Mouse (Mus musculus) kidney, adult 8-10 months (tissue): ENCODE results near the gene Gm7137.
"Not testable (repeated sequence)": the region's sequence is repeated elsewhere in the genome, so short reads cannot be mapped to it uniquely, and the experiment has no call there.

Experiments used
- DNase-seq, 2 experiments: peaks; one replicate each; pipeline ENCODE4 v3.0.0; 2022

Gm7137 gene

DNA sequence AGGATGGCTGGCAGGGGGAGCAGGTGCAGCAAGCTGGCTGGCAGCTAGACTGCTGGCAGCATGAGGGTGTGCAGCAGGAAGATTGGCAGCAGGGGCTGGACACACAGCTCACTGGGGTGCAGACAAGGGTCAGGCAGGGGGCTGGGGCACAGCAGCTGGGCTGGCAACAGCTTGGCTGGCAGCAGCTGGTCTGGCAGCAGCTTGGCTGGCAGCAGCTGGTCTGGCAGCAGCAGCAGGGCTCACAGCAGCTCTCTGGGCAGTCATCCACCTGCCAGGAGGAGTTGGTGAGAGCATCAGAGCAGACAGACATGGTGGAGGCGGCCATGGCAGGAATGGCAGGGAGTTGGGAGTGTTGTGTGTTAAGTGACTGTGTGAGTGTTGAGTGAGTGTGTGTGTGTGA is at the start of gene Gm7137:
TSS of gene Gm7137 (minus strand) at position 325 of the 400 bp plus-strand sequence.
- DNase-seq, result not testable (repeated sequence)

GRCm38 (mm10) chr10:77835647-77836046 is 47.6 kb upstream of the Gm7137 start, which contains the start of gene Krtap10-10:
Gene Krtap10-10, plus strand, starts transcription at chr10:77835947.
- DNase-seq, result no peak

GRCm38 (mm10) chr10:77826951-77827350 is 39.0 kb upstream of the Gm7137 start, which contains the start of gene Krtap10-4:
Gene Krtap10-4, minus strand, starts transcription at chr10:77827095.
- DNase-seq, result no peak

DNA sequence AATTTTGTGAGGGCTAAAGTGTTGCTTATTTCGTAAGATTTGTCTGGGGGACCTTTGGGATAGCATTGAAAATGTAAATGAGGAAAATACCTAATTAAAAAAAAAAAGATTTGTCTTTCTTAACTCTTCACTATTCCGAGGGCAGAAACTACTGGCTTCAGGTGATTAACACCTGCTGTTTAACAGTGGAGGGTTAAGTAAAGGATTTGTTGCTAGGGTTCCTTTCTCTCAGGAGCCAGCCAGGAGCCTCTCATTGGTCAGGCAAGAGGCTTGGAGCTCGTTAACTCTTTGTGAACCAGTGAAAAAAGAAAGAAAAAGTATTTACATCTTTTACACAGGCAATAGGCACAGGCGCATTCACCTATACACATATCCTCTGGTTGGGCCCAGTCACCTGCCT is 31.2 kb upstream of the Gm7137 start:
- DNase-seq, result no peak

GRCm38 (mm10) chr10:77818523-77818922 is 30.5 kb upstream of the Gm7137 start:
- no peak for DNase-seq

- peak in 1 of 2 experiments; percentile 10 for DNase-seq
These were observed 27.5 kb upstream of the Gm7137 start for GRCm38 (mm10) chr10:77815514-77815913.

DNA sequence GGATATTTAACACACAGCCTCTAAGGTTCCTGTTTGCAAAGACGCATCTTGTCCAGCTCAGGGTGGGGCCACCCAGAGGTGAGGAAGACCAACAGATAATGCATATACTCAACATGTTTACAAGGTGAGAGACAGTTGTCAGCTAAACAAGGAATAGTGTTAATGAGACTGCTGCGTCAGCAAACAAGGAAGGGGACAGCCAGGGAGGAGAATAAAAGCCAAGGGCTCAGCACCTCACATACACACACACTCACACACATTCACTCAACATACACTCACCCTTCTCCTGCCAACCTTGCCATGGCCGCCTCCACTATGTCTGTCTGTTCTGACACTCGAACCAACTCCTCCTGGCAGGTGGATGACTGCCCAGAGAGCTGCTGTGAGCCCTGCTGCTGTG is 26.4 kb upstream of the Gm7137 start, which contains the start of gene Gm2696:
TSS of gene Gm2696 (plus strand) at position 301 of the 400 bp plus-strand sequence.
- no peak for DNase-seq

DNA sequence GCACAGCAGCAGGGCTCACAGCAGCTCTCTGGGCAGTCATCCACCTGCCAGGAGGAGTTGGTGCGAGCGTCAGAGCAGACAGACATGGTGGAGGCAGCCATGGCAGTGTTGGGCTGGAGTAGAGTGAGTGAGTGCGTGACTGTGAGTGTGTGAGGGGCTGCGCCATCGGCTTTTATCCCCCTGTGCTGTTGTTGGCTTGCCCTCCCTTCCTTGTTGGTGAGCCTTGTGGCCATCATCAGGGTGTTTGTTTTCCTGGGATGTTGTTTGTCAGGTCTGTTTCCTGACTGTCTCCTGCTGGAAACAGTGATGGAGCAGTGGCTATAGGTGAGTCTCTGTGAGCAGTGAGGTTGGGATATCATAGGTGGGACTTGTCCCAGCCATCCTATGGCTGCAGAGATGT is 23.7 kb upstream of the Gm7137 start, which contains the start of gene Gm9507:
TSS of gene Gm9507 (minus strand) at position 101 of the 400 bp plus-strand sequence.
- DNase-seq, result no peak

- no peak for DNase-seq
These were observed 16.1 kb upstream of the Gm7137 start for GRCm38 (mm10) chr10:77804095-77804494.

DNA sequence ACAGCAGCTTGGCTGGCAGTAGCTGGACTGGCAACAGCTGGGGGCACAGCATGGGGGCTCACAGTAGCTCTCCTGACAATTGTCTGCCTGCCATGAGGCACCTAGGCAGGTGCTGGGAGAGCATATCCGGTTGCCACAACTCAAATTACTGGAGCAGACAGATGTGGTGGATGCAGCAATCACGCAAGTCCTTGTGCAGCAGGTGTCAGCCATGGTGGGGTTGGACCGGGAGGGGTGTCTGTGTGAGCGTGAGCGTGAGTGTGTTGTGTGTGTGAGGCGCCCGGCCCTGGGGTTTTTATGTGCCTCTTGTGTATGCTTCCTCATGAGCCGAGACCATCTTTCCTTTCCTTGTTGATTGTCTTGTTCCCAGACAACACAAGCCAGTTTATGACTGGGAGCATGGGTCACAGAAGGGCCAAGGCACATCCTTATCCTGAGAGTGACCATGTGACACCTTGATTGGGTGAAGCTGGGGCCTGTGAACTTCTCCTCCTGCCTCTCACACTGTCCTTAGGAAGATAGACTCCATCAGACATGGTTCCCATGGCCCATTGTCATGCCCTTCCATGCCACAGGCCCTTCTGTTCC is 11.0 kb upstream of the Gm7137 start, which contains the start of gene Gm19668:
TSS of gene Gm19668 (minus strand) at position 213 of the 588 bp plus-strand sequence.
- DNase-seq, result no peak

- DNase-seq, result not testable (repeated sequence)
These were observed 10.3 kb upstream of the Gm7137 start for GRCm38 (mm10) chr10:77798164-77798920.

- no peak for DNase-seq
These were observed 9.7 kb upstream of the Gm7137 start for GRCm38 (mm10) chr10:77797677-77798076.

DNA sequence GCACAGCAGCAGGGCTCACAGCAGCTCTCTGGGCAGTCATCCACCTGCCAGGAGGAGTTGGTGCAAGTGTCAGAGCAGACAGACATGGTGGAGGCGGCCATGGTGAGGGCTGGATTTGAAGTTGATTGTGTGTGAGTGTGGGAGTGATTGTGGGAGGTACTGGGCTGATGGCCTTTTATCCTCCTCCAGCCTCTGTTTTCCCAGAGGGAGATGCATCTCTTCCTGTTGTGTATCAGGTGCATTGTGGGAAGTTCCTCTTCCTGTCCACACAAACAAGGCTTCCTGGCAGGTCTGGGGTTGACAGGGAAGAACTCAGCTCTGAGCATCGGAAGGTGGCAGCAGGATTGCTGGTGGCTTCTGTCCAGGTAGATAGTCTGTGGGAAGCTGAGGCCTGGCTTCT is 7.0 kb upstream of the Gm7137 start, which contains the start of gene Gm9639:
TSS of gene Gm9639 (minus strand) at position 101 of the 400 bp plus-strand sequence.
- DNase-seq, result no peak

- DNase-seq, result no peak
These were observed 621 bp upstream of the Gm7137 start for GRCm38 (mm10) chr10:77788621-77789020.

- not testable (repeated sequence) for DNase-seq
These were observed 4.6 kb downstream of the Gm7137 start for GRCm38 (mm10) chr10:77783396-77783795.

- DNase-seq, result not testable (repeated sequence)
These were observed 5.6 kb downstream of the Gm7137 start, which contains the start of gene Gm3250 for GRCm38 (mm10) chr10:77782442-77782841. Gene Gm3250, minus strand, starts transcription at chr10:77782542.

DNA sequence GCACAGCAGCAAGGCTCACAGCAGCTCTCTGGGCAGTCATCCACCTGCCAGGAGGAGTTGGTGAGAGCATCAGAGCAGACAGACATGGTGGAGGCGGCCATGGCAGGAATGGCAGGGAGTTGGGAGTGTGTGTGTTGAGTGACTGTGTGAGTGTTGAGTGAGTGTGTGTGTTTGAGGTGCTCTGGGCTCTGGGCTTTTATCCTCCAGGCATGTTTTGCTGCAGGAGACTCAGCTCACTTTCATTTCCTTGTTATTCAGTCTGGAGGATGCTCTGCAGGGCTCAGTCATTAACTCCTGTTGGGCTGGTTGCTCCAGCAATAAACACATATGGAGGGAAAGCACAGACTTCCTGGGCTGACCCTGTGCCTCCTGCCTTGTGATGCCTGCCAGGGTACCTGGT is 11.2 kb downstream of the Gm7137 start, which contains the start of gene Gm7138:
TSS of gene Gm7138 (minus strand) at position 101 of the 400 bp plus-strand sequence.
- not testable (repeated sequence) for DNase-seq

GRCm38 (mm10) chr10:77772142-77772541 is 15.9 kb downstream of the Gm7137 start:
- DNase-seq, result not testable (repeated sequence)

DNA sequence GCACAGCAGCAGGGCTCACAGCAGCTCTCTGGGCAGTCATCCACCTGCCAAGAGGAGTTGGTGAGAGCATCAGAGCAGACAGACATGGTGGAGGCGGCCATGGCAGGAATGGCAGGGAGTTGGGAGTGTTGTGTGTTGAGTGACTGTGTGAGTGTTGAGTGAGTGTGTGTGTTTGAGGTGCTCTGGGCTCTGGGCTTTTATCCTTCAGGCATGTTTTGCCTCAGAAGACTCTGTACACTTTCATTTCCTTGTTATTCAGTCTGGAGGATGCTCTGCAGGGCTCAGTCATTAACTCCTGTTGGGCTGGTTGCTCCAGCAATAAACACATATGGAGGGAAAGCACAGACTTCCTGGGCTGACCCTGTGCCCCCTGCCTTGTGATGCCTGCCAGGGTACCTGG is 16.8 kb downstream of the Gm7137 start, which contains the start of gene Gm3238:
TSS of gene Gm3238 (minus strand) at position 101 of the 400 bp plus-strand sequence.
- not testable (repeated sequence) for DNase-seq

- DNase-seq, result no peak
These were observed 18.3 kb downstream of the Gm7137 start for GRCm38 (mm10) chr10:77769727-77770126.

- DNase-seq, result not testable (repeated sequence)
These were observed 28.4 kb downstream of the Gm7137 start, which contains the start of gene Gm3233 for GRCm38 (mm10) chr10:77759582-77759981. Gene Gm3233, minus strand, starts transcription at chr10:77759682.

- DNase-seq, result no peak
These were observed 34.6 kb downstream of the Gm7137 start for GRCm38 (mm10) chr10:77753448-77753847.

DNA sequence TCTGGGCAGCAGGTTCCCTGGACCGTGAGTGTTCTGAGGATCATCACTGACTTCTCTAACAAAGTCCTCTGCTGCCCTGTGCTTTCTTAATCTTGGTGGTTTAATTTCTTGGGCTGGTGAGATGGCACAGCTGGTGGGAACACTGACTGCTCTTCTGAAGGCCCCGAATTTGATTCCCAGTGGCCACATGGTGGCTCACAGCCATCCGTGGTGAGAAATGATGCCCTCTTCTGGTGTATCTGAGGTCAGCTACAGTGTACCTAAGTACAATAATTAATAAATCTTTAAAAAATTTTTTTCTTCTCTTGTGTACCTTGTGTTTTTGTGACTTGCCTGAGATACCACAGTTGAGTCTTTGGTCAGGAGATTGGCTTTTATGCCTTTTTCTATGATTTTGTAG is 35.7 kb downstream of the Gm7137 start:
- DNase-seq, result not testable (repeated sequence)
